Mouse (Mus musculus) megakaryocyte progenitor cell, adult 5-6 weeks (primary cell): ENCODE measurements around the gene Pappa. TPM values are rescaled to one million over a fixed set of nuclear protein-coding genes. Genes with fewer than 3 reads are reported as not detected.
A peak's percentile ranks its signal among the peaks of the same experiment; 100 is the strongest.

Source experiments
- ATAC-seq: replicated peaks from 2 replicates; pipeline ENCODE4 v1.8.0; 2016; ENCODE audit warnings: mild to moderate bottlenecking, moderate TSS enrichment, inconsistent platforms; ENCODE audit not compliant: poor library complexity
- total RNA-seq, 2 experiments: library from RNA; stranded (forward) in 1 of 2; stranded (reverse) in 1 of 2; fragments of 157-497, 149-512 nt in 1 of 2; fragments of 200-1000 nt in 1 of 2; gene quantifications; 2 replicates each; pipeline versions ENCODE4 v1.2.3 to v1.2.4; 2015 to 2017

Pappa gene
- total RNA-seq (2015) (not detected in 2 replicates), total RNA-seq (2017) (not detected in 2 replicates)

GRCm38 (mm10) chr4:65123741-65124224, at the start of gene Pappa:
TSS of gene Pappa (plus strand) at chr4:65124174.
- ATAC-seq, result no peak

- no peak for ATAC-seq
Measured at GRCm38 (mm10) chr4:65077906-65078615, 45.9 kb upstream of the Pappa start.

GRCm38 (mm10) chr4:65086864-65087263, 37.1 kb upstream of the Pappa start:
- ATAC-seq, result no peak

- ATAC-seq, result no peak
Measured at GRCm38 (mm10) chr4:65087592-65087991, 36.4 kb upstream of the Pappa start.

- no peak for ATAC-seq
Measured at GRCm38 (mm10) chr4:65092191-65092590, 31.8 kb upstream of the Pappa start.

GRCm38 (mm10) chr4:65120329-65120728, 3.6 kb upstream of the Pappa start:
- no peak for ATAC-seq

GRCm38 (mm10) chr4:65122841-65123240, 1.1 kb upstream of the Pappa start:
- no peak for ATAC-seq

- ATAC-seq, result no peak
Measured at GRCm38 (mm10) chr4:65124369-65125151, 586 bp downstream of the Pappa start.

GRCm38 (mm10) chr4:65125341-65126332, 1.7 kb downstream of the Pappa start:
- peak; percentile 53 for ATAC-seq

GRCm38 (mm10) chr4:65126451-65127290, 2.7 kb downstream of the Pappa start:
- ATAC-seq, result no peak

GRCm38 (mm10) chr4:65127291-65127590, 3.3 kb downstream of the Pappa start:
- ATAC-seq, result no peak

- ATAC-seq, result no peak
Measured at GRCm38 (mm10) chr4:65132657-65133056, 8.7 kb downstream of the Pappa start.

- no peak for ATAC-seq
Measured at GRCm38 (mm10) chr4:65134358-65134757, 10.4 kb downstream of the Pappa start.

- peak; percentile 68 for ATAC-seq
Measured at GRCm38 (mm10) chr4:65135109-65135508, 11.1 kb downstream of the Pappa start.

GRCm38 (mm10) chr4:65136541-65136940, 12.6 kb downstream of the Pappa start:
- ATAC-seq, result no peak

- ATAC-seq, result no peak
Measured at GRCm38 (mm10) chr4:65146936-65147335, 23.0 kb downstream of the Pappa start.

GRCm38 (mm10) chr4:65153601-65154000, 29.6 kb downstream of the Pappa start:
- no peak for ATAC-seq

- ATAC-seq, result no peak
Measured at GRCm38 (mm10) chr4:65156231-65156630, 32.3 kb downstream of the Pappa start.

- ATAC-seq, result no peak
Measured at GRCm38 (mm10) chr4:65158651-65159050, 34.7 kb downstream of the Pappa start.

- ATAC-seq, result no peak
Measured at GRCm38 (mm10) chr4:65159481-65159880, 35.5 kb downstream of the Pappa start.
